Mouse (Mus musculus): Measurements from ENCODE around the gene Nell2.

DNA sequence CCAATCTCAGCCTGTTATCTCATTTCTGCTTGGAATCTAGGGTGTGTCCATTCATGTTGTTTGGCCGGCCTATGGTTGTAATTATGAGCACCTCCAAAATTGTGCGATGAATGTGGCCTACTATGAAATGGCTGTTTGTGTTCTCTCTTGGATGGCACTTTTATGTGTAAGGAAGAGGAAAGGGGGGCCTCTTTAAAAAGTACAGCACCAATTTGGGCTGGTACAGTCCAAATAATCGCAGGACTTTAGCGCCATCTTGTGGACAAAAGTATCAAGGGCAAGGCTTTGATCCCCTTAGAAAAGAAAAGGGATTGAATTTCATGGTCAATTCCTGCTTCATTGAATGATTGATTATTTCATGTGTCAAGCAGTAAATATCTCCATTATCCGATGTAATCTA is 46.3 kb upstream of the Nell2 start:
- TF ChIP-seq CTCF (IDR thresholded peaks at IDR 0.05): peak; percentile 78
- TF ChIP-seq EP300 (IDR thresholded peaks at IDR 0.05): no peak

Measured in lung, postnatal 0 days (tissue).